Mouse (Mus musculus): ENCODE results near the gene Bcl11b.

DNA sequence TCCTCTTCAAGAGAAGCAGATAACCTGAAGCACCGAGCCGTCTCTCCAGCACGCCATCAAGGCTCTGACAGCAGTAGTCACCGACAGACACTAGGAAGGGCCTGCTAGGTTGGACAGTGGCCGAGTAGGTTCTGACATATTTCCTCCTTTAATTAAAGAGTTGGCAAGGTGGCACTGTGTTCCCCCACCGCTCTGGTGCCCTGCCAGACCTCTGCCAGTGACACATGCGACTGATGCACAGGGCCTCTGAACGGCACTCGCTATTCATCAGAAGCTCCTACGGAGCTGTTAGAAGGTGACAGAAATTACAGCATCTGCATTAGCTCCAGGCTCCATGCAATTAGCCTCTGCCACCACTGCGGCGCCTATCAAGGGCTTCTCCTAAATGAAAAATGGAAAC, 8.6 kb upstream of the Bcl11b start:
- TF ChIP-seq POLR2A (IDR thresholded peaks at IDR 0.05; ENCODE audit: control insufficient read depth, low read depth, low read length), result no peak
- no peak for TF ChIP-seq CTCF (IDR thresholded peaks at IDR 0.05; ENCODE audit: control insufficient read depth, insufficient read depth, insufficient replicate concordance, low read depth, low read length)

All from testis, adult 2 months (tissue).